Mouse (Mus musculus): ENCODE results near the gene Mfsd6. TPM values are rescaled to one million over a fixed set of nuclear protein-coding genes. Genes with fewer than 3 reads are reported as not detected.

The Mfsd6 gene
- total and polyA plus RNA-seq, 3 experiments: 10.3 to 20.1 (median 18.9) TPM

- intact Hi-C loops (cut with DNase I): loop anchor here (1.0 to 10.0 kb wide), 4 partner anchors 79 to 706 kb away; partner anchors contain the start of genes Asdurf, Asnsd1, Gm28551 and Mfsd6
- Histone ChIP-seq H3K27ac (no peak overlapping the region), H3K4me3 (no peak overlapping the region), H3K27me3 (ENCODE audit: control insufficient read depth, insufficient read depth, low read length) (no peaks in the 10 kb centered on the region), H3K79me2 (replicated peaks; ENCODE audit: control insufficient read depth, insufficient read depth, low read length) (no peaks in the 10 kb centered on the region), H3K9ac (ENCODE audit: low read depth, low read length) (no peak overlapping the region), H3K36me3 (ENCODE audit: control insufficient read depth, insufficient read depth, low read length) (peaks cover 2% of the 10 kb centered on the region; the same call in 1 of the 2 replicates), H3K4me1 (ENCODE audit: control insufficient read depth, insufficient read depth, low read length) (no peaks in the 10 kb centered on the region; the same call in 1 of the 2 replicates)
- 63% methylated on average over 11 of the region's 11 CpGs for WGBS
- peak; percentile 76 to 77 for DNase-seq
- TF ChIP-seq POLR2A (IDR thresholded peaks at IDR 0.05; ENCODE audit: insufficient read depth, low read depth, low read length) (no peak), EP300 (IDR thresholded peaks at IDR 0.05; ENCODE audit: insufficient read depth, low read depth, low read length) (0 out of 2 replicates have a peak, but pooled peaks have one; percentile 66), CTCF (IDR thresholded peaks at IDR 0.05) (peak; percentile 84)
Measured at GRCm38 (mm10) chr1:52648153-52649027, 78.9 kb downstream of the Mfsd6 start.

- Histone ChIP-seq H3K27ac (no peak overlapping the region), H3K79me2 (replicated peaks; ENCODE audit: control insufficient read depth, insufficient read depth, low read length) (no peaks in the 10 kb centered on the region), H3K4me1 (ENCODE audit: control insufficient read depth, insufficient read depth, low read length) (no peaks in the 10 kb centered on the region), H3K36me3 (ENCODE audit: control insufficient read depth, insufficient read depth, low read length) (no peaks in the 10 kb centered on the region), H3K27me3 (ENCODE audit: control insufficient read depth, insufficient read depth, low read length) (no peaks in the 10 kb centered on the region), H3K4me3 (no peak overlapping the region), H3K9ac (ENCODE audit: low read depth, low read length) (no peak overlapping the region)
- intact Hi-C loops (cut with DNase I): loop anchor here (10.0 kb wide), 2 partner anchors 314 to 714 kb away; partner anchors contain the start of genes Asdurf, Asnsd1 and Gm28551
- no peak for DNase-seq
- TF ChIP-seq EP300 (IDR thresholded peaks at IDR 0.05; ENCODE audit: insufficient read depth, low read depth, low read length): no peak
- no peak for TF ChIP-seq POLR2A (IDR thresholded peaks at IDR 0.05; ENCODE audit: insufficient read depth, low read depth, low read length)
- TF ChIP-seq CTCF (IDR thresholded peaks at IDR 0.05): no peak
- 79% methylated on average over 4 of the region's 4 CpGs for WGBS
Measured at GRCm38 (mm10) chr1:52640736-52641135, 86.5 kb downstream of the Mfsd6 start.

- no peaks in the 10 kb centered on the region for H3K79me2 ChIP-seq (replicated peaks; ENCODE audit: control insufficient read depth, insufficient read depth, low read length)
- H3K27ac ChIP-seq: no peak overlapping the region
- no peaks in the 10 kb centered on the region for H3K4me1 ChIP-seq (ENCODE audit: control insufficient read depth, insufficient read depth, low read length)
- no peak overlapping the region for H3K4me3 ChIP-seq
- no peak for TF ChIP-seq POLR2A (IDR thresholded peaks at IDR 0.05; ENCODE audit: insufficient read depth, low read depth, low read length)
- no peak for TF ChIP-seq CTCF (IDR thresholded peaks at IDR 0.05)
- no peak for TF ChIP-seq EP300 (IDR thresholded peaks at IDR 0.05; ENCODE audit: insufficient read depth, low read depth, low read length)
- 80% methylated on average over 6 of the region's 6 CpGs for WGBS
- no peak overlapping the region for H3K9ac ChIP-seq (ENCODE audit: low read depth, low read length)
- intact Hi-C loops (cut with DNase I): loop anchor here (10.0 kb wide), 2 partner anchors 315 to 715 kb away; partner anchors contain the start of genes Asdurf, Asnsd1 and Gm28551
- no peaks in the 10 kb centered on the region for H3K36me3 ChIP-seq (ENCODE audit: control insufficient read depth, insufficient read depth, low read length)
- no peaks in the 10 kb centered on the region for H3K27me3 ChIP-seq (ENCODE audit: control insufficient read depth, insufficient read depth, low read length)
- DNase-seq: no peak
Measured at GRCm38 (mm10) chr1:52640266-52640665, 87.0 kb downstream of the Mfsd6 start.

- Histone ChIP-seq H3K9ac (ENCODE audit: low read depth, low read length) (no peak overlapping the region), H3K4me1 (ENCODE audit: control insufficient read depth, insufficient read depth, low read length) (no peaks in the 10 kb centered on the region), H3K79me2 (replicated peaks; ENCODE audit: control insufficient read depth, insufficient read depth, low read length) (no peaks in the 10 kb centered on the region), H3K27me3 (ENCODE audit: control insufficient read depth, insufficient read depth, low read length) (no peaks in the 10 kb centered on the region), H3K36me3 (ENCODE audit: control insufficient read depth, insufficient read depth, low read length) (no peaks in the 10 kb centered on the region), H3K27ac (no peak overlapping the region), H3K4me3 (no peak overlapping the region)
- no peak for DNase-seq
- WGBS: 91% methylated on average over 7 of the region's 7 CpGs
- intact Hi-C loops (cut with DNase I): loop anchor here (10.0 kb wide), 1 partner anchor 494 kb away; no protein-coding TSS in a partner anchor
- TF ChIP-seq POLR2A (IDR thresholded peaks at IDR 0.05; ENCODE audit: insufficient read depth, low read depth, low read length) (no peak), EP300 (IDR thresholded peaks at IDR 0.05; ENCODE audit: insufficient read depth, low read depth, low read length) (no peak), CTCF (IDR thresholded peaks at IDR 0.05) (no peak)
Measured at GRCm38 (mm10) chr1:52639090-52639489, 88.2 kb downstream of the Mfsd6 start.

- Histone ChIP-seq H3K4me3 (no peak overlapping the region), H3K4me1 (ENCODE audit: control insufficient read depth, insufficient read depth, low read length) (no peaks in the 10 kb centered on the region), H3K27ac (no peak overlapping the region), H3K27me3 (ENCODE audit: control insufficient read depth, insufficient read depth, low read length) (no peaks in the 10 kb centered on the region), H3K36me3 (ENCODE audit: control insufficient read depth, insufficient read depth, low read length) (no peaks in the 10 kb centered on the region), H3K9ac (ENCODE audit: low read depth, low read length) (no peak overlapping the region), H3K79me2 (replicated peaks; ENCODE audit: control insufficient read depth, insufficient read depth, low read length) (no peaks in the 10 kb centered on the region)
- intact Hi-C loops (cut with DNase I): loop anchor here (10.0 kb wide), 1 partner anchor 493 kb away; no protein-coding TSS in a partner anchor
- DNase-seq: no peak
- no peak for TF ChIP-seq POLR2A (IDR thresholded peaks at IDR 0.05; ENCODE audit: insufficient read depth, low read depth, low read length)
- no peak for TF ChIP-seq CTCF (IDR thresholded peaks at IDR 0.05)
- 89% methylated on average over 2 of the region's 2 CpGs for WGBS
Measured at GRCm38 (mm10) chr1:52638101-52638500, 89.2 kb downstream of the Mfsd6 start.

GRCm38 (mm10) chr1:52635932-52636331 lies 91.3 kb downstream of the Mfsd6 start:
- no peak for DNase-seq
- Histone ChIP-seq H3K9ac (ENCODE audit: low read depth, low read length) (no peak overlapping the region), H3K27me3 (ENCODE audit: control insufficient read depth, insufficient read depth, low read length) (no peaks in the 10 kb centered on the region), H3K4me1 (ENCODE audit: control insufficient read depth, insufficient read depth, low read length) (0 out of 2 replicates have a peak, but pooled peaks cover 1% of the 10 kb centered on the region), H3K79me2 (replicated peaks; ENCODE audit: control insufficient read depth, insufficient read depth, low read length) (no peaks in the 10 kb centered on the region), H3K4me3 (no peak overlapping the region), H3K27ac (no peak overlapping the region), H3K36me3 (ENCODE audit: control insufficient read depth, insufficient read depth, low read length) (no peaks in the 10 kb centered on the region)
- WGBS: 83% methylated on average over 3 of the region's 3 CpGs
- intact Hi-C loops (cut with DNase I): loop anchor here (10.0 kb wide), 1 partner anchor 491 kb away; no protein-coding TSS in a partner anchor
- TF ChIP-seq EP300 (IDR thresholded peaks at IDR 0.05; ENCODE audit: insufficient read depth, low read depth, low read length): no peak
- TF ChIP-seq POLR2A (IDR thresholded peaks at IDR 0.05; ENCODE audit: insufficient read depth, low read depth, low read length): no peak
- no peak for TF ChIP-seq CTCF (IDR thresholded peaks at IDR 0.05)
